Mouse (Mus musculus) lung, postnatal 0 days (tissue): ENCODE results near the gene Nrg3. TPM values are rescaled to one million over a fixed set of nuclear protein-coding genes. Genes with fewer than 3 reads are reported as not detected.

ENCODE experiments used
- ATAC-seq: fragments of 200-750 bp; cut with Nextera tagmentation; 2 replicates; pipeline ENCODE4 v1.8.0; 2017; ENCODE audit warnings: moderate library complexity
- DNase-seq: peaks from one replicate; pipeline ENCODE4 v3.0.0-alpha.2; 2016; ENCODE audit warnings: low spot score
- H3K27ac ChIP-seq: fragments of 300-500 bp; sonication (generic); 2 replicates; pipeline ENCODE4 v1.5.1; 2014; ENCODE audit warnings: antibody characterized with exemption, mild to moderate bottlenecking, low read length, mixed read lengths
- H3K27me3 ChIP-seq: fragments of 300-500 bp; sonication (generic); replicated peaks from 2 replicates; pipeline ENCODE4 v1.6.1; 2014; ENCODE audit warnings: low read length, mixed read lengths; ENCODE audit not compliant: insufficient read depth
- H3K36me3 ChIP-seq: fragments of 300-500 bp; sonication (generic); 2 replicates; pipeline ENCODE4 v1.6.1; 2014; ENCODE audit warnings: low read length, mixed read lengths; ENCODE audit not compliant: insufficient read depth
- H3K4me1 ChIP-seq: fragments of 300-500 bp; sonication (generic); 2 replicates; pipeline ENCODE4 v1.6.1; 2014; ENCODE audit warnings: antibody characterized with exemption, low read depth, low read length, mixed read lengths; ENCODE audit not compliant: insufficient read depth
- H3K4me2 ChIP-seq: fragments of 300-500 bp; sonication (generic); replicated peaks from 2 replicates; pipeline ENCODE4 v1.6.1; 2014; ENCODE audit warnings: low read depth, mild to moderate bottlenecking, low read length, moderate library complexity, mixed read lengths
- H3K4me3 ChIP-seq: fragments of 300-500 bp; sonication (generic); 2 replicates; pipeline ENCODE4 v1.5.1; 2014; ENCODE audit warnings: low read depth, low read length
- H3K9ac ChIP-seq: fragments of 300-500 bp; sonication (generic); replicated peaks from 2 replicates; pipeline ENCODE4 v1.6.1; 2014; ENCODE audit warnings: low read depth, mild to moderate bottlenecking
- H3K9me3 ChIP-seq: fragments of 300-500 bp; sonication (generic); 2 replicates; pipeline ENCODE4 v1.6.1; 2016; ENCODE audit warnings: low read length, mixed read lengths
- CTCF ChIP-seq: IDR thresholded peaks from 2 replicates; pipeline ENCODE4 v1.5.1; 2016; ENCODE audit warnings: antibody characterized with exemption, mild to moderate bottlenecking
- EP300 ChIP-seq: IDR thresholded peaks from 2 replicates; pipeline ENCODE4 v1.6.1; 2016; ENCODE audit warnings: antibody characterized with exemption, mild to moderate bottlenecking, control low read depth
- WGBS: fragments of 180-500 bp; shearing (Covaris S2); extraction: QIAGEN DNeasy Blood & Tissue Kit; methylation state at CpG from one replicate; pipeline ENCODE4 v1.1.7; 2014; 5-methylcytosine and 5-hydroxymethylcytosine counted together
- polyA plus RNA-seq: library from polyadenylated mRNA; unstranded; fragments of >200 nt; fragmentation: Nextera tagmentation; extraction: Ambion mirVana; gene quantifications from 2 replicates; pipeline ENCODE4 v1.2.1, GENCODE M21; 2015

Gene Nrg3
- polyA plus RNA-seq, 1 experiment from 2014 or later = not detected

GRCm38 (mm10) chr14:39351979-39352737 lies 120.7 kb downstream of the Nrg3 start:
- Histone ChIP-seq H3K27me3 (no peaks in the 10 kb centered on the region), H3K4me2 (no peak overlapping the region), H3K4me3 (no peak overlapping the region), H3K9me3 (no peaks in the 10 kb centered on the region), H3K27ac (no peak overlapping the region), H3K9ac (no peak overlapping the region), H3K36me3 (no peaks in the 10 kb centered on the region), H3K4me1 (no peaks in the 10 kb centered on the region)
- no peak for ATAC-seq
- no peak for DNase-seq
- 57% methylated on average over 4 of the region's 4 CpGs for WGBS
- no peak for TF ChIP-seq EP300
- no peak for TF ChIP-seq CTCF

GRCm38 (mm10) chr14:39317424-39318110 lies 155.3 kb downstream of the Nrg3 start:
- Histone ChIP-seq H3K27ac (no peak overlapping the region), H3K9ac (no peak overlapping the region), H3K27me3 (no peaks in the 10 kb centered on the region), H3K9me3 (no peaks in the 10 kb centered on the region), H3K4me2 (no peak overlapping the region), H3K4me3 (no peak overlapping the region), H3K36me3 (no peaks in the 10 kb centered on the region), H3K4me1 (no peaks in the 10 kb centered on the region)
- TF ChIP-seq CTCF = no peak
- DNase-seq = no peak
- 54% methylated on average over 4 of the region's 4 CpGs for WGBS
- no peak for ATAC-seq

GRCm38 (mm10) chr14:39314111-39314510 lies 158.8 kb downstream of the Nrg3 start:
- Histone ChIP-seq H3K9ac (no peak overlapping the region), H3K4me1 (no peaks in the 10 kb centered on the region), H3K4me2 (no peak overlapping the region), H3K27me3 (no peaks in the 10 kb centered on the region), H3K4me3 (no peak overlapping the region), H3K9me3 (no peaks in the 10 kb centered on the region), H3K36me3 (no peaks in the 10 kb centered on the region), H3K27ac (no peak overlapping the region)
- no peak for ATAC-seq
- TF ChIP-seq CTCF = no peak
- no peak for TF ChIP-seq EP300
- no peak for DNase-seq

- Histone ChIP-seq H3K4me1 (no peaks in the 10 kb centered on the region), H3K4me2 (no peak overlapping the region), H3K9me3 (no peaks in the 10 kb centered on the region), H3K36me3 (no peaks in the 10 kb centered on the region), H3K4me3 (no peak overlapping the region), H3K27ac (no peak overlapping the region), H3K9ac (no peak overlapping the region), H3K27me3 (no peaks in the 10 kb centered on the region)
- TF ChIP-seq EP300 (no peak), CTCF (no peak)
- ATAC-seq (no peak), DNase-seq (no peak)
- 80% methylated on average over 1 of the region's 1 CpGs for WGBS
Measured at GRCm38 (mm10) chr14:39265121-39265520, 207.8 kb downstream of the Nrg3 start.

GRCm38 (mm10) chr14:39264422-39264821 lies 208.5 kb downstream of the Nrg3 start:
- H3K4me2 ChIP-seq = no peak overlapping the region
- no peaks in the 10 kb centered on the region for H3K36me3 ChIP-seq
- H3K27me3 ChIP-seq = no peaks in the 10 kb centered on the region
- H3K9me3 ChIP-seq = no peaks in the 10 kb centered on the region
- H3K9ac ChIP-seq = no peak overlapping the region
- no peak overlapping the region for H3K4me3 ChIP-seq
- WGBS = 80% methylated on average over 4 of the region's 4 CpGs
- TF ChIP-seq CTCF = no peak
- TF ChIP-seq EP300 = no peak
- H3K27ac ChIP-seq = no peak overlapping the region
- DNase-seq (no peak), ATAC-seq (no peak)
- H3K4me1 ChIP-seq = no peaks in the 10 kb centered on the region

- Histone ChIP-seq H3K27me3 (no peaks in the 10 kb centered on the region), H3K36me3 (no peaks in the 10 kb centered on the region), H3K4me3 (no peak overlapping the region), H3K9ac (no peak overlapping the region), H3K4me1 (no peaks in the 10 kb centered on the region), H3K4me2 (no peak overlapping the region), H3K27ac (no peak overlapping the region), H3K9me3 (no peaks in the 10 kb centered on the region)
- 64% methylated on average over 1 of the region's 1 CpGs for WGBS
- DNase-seq (no peak), ATAC-seq (no peak)
- no peak for TF ChIP-seq EP300
- no peak for TF ChIP-seq CTCF
Measured at GRCm38 (mm10) chr14:39261016-39261415, 211.9 kb downstream of the Nrg3 start.
